Mouse (Mus musculus) adrenal gland, adult (tissue): ENCODE measurements around the gene Baiap2l1.

Experiments used
- DNase-seq, 2 experiments: peaks; one replicate each; pipeline ENCODE4 v3.0.0; 2022 to 2023; ENCODE audit warnings: low spot score in 1 of 2; ENCODE audit not compliant: inconsistent age in 2 of 2

Gene Baiap2l1

DNA sequence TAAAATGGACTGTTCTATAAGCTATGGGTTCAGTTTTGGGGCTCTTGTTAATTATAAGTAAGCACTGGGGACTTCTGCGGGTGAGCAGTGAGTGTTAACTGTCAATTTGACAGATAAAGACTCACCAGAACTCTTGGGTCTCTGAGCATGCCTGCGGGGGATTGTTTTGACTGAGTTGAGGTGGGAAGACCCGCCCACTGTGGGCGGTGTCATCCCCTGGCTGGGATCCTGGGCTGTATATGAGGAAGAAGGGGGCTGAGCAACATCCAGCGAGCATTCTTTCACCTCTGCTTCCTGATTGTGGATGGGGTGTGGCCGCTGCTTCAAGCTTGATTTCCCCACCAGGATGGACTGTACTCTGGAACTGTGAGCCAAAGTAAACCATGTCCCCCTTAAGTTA, 123.7 kb downstream of the Baiap2l1 start:
- no peak for DNase-seq

DNA sequence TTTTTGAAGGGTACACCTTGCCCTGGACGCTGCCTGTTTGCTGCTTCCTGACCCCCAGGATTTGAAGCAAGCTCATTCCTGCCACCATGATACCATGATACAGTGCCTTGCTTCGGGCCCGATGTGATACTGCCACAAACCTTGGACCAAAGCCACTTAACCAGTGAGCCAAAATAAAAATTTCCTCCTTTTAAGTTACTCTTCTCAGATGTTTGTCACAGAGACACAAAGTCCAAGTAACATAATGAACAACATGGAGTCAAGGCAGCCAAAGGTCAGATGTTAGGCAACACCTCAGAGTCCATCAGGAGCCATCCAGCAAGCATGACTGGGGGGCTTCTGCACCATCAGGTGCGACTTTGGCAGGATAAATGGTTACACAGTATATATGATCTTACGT, 125.4 kb downstream of the Baiap2l1 start:
- no peak for DNase-seq

DNA sequence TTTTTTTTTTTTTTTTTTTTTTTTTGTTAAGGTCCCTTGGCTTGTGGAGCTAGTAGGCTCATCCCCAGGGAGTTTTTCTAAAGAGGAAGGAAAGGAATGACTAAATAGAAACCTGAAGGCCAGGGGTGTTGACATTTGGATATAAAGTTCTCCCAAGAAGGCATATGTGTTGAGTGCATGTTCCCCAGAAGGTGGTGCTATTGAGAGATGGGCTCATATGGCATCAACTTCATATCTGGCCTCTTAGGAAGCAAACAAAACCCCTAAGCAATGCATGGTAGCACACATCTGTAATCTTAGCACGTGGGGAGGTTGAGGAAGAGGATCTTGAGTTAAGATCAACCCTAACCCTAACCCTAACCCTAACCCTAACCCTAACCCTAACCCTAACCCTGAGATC, 126.5 kb downstream of the Baiap2l1 start:
- DNase-seq = peak in 1 of 2 experiments; percentile 61

DNA sequence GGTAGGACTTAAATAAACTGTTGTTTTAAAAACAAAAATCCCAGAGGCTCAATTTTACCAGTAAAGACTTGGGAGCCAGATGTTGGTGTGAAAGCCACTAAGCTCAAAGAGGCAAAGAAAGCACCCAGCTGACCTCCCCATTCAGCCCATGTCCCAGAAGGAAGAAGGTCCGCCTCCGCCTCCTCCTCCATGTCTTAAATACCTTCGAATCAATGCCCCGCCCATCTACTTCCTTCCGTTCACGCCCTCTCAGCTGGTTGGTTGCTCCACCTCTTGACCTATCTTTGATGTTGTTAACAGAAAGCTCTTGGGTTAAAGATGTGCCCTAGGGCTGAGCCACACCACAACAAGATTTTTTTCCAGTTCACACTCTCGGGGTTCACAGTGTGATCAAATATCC, 127.7 kb downstream of the Baiap2l1 start:
- DNase-seq = no peak

DNA sequence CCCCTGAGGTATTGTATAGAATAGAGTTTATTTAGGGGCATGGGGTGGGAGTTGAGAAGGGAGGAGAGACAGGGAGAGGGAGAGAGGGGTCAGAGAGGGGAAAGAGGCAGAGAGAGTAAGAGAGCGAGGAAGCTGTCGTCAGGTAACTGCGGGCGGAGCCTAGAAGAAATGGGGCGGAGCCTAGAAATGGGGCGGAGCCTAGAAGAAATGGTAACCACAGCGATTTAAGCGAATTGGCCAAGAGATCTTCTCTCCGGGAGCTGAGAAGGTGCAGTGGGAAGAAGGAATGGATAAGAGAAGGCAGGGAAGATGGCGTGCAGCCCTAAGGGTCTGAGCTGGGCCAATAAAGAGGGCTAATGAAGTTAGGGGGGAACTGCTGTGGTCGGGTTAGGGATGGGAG, 131.7 kb downstream of the Baiap2l1 start:
- no peak for DNase-seq

DNA sequence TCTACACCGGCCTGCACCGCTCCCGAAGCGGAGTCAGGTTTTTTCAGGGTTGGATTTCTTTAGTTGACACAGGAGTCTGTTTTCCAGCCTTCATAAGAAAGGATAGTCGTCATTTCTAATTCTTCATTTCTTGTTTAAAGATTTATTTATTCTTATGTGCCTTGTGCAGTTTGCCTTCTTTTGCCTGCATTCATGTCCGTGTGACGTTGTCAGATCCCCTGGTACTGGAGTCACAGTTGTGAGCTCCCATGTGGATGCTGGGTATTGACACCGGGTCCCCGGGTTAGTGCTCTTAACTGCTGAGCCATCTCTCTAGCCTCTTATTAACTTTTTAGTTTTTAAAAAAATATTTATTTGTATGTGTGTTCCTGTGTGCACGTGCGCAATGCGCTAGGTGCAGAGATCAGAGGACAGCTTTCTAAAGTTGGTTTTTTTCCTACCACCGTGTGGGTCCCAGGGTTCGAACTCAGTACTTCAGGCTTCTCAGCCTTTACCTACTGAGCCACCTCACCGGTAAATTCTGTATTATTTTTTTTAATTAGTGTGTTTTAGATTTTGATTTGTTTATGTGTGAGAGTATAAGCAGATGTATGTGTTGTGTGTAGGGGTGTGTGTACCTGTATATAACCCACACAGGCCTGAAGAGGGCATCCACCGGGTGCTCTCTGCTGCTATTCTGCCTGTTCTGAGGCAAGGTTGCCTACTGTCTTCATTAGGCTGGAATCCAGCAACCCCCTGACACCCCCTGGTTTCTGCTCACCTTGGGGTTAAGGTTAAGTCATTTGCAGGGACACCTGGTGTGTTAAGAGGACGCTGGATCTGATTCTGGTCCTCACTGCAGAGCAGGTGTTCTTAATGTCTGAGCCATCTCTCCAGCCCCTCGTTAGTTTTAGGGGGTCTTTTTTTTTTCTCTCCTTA, 133.8 kb downstream of the Baiap2l1 start:
- DNase-seq = no peak

DNA sequence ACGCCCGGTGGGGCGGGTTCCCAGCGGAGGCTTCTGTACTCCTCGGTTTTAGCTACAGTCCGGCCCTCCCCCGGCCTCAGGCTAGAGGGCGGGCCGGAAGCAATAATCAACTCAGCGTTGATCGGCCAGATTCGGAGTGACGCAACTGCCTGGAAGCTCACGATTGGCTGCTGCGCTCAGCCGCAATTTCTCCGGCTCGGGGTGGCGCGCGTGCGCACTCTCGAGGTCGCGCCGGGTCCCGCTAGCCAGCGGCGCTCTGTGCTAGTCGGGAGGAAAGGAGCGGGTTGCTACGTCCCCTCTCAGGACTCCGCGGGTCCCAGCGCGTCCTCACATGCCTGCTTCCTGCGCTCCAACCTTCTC, 134.4 kb downstream of the Baiap2l1 start, which contains the start of gene Tecpr1:
Gene Tecpr1, minus strand, starts transcription at position 113 of the 360 bp plus-strand sequence.
- peak; percentile 97 to 98 for DNase-seq

DNA sequence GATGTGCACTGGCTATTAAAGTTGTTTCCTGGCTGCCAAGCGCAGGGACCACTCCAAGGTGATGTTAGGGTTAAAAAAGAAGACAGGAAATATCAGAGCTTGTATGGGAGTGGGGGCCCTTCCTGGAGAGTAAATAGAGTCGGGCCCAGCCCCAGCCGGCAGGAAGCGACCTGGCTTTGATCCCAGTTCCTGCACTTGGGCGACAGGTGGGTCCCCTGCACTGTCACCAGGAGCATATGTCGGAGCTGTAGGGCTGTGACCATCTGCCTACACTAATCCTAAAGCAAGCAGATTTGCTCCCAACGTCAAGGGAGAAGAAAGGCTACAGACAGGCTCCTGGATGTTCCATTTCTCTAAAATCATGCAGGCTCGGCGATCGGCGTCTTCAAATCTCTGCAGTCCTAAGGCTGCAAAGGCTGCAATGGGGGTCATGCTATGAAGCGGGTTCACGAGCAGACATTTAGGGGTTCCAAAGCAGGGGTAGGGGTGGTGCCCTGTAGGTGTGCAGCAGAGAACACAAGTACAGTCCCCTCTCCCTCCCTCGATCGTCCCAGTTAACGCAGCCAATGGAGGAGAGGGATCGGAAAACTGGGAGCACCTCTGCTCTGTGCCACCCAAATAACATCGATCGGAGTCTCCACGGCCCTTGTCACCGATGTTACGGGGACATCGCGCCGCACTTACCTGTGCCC, 135.0 kb downstream of the Baiap2l1 start:
- peak; percentile 59 to 85 for DNase-seq

DNA sequence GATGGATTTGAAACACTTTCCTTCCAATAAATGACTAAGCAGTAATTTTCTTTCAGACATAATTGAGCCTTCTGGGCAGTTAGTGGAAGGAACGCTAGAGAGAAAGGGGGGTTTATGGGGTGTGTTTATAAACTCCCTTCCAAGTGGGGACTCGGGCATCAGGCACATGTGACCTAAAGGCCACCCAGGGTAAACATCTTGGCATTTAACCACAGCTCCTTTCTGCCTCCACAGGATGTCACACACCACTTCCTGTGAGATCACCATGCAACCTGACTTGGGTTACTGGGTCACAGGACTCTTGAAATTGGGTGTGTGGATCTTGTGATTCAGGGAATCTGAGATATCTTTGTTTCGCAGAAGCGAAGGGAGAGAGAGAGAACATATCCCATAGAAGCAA, 136.6 kb downstream of the Baiap2l1 start:
- peak; percentile 53 to 88 for DNase-seq

DNA sequence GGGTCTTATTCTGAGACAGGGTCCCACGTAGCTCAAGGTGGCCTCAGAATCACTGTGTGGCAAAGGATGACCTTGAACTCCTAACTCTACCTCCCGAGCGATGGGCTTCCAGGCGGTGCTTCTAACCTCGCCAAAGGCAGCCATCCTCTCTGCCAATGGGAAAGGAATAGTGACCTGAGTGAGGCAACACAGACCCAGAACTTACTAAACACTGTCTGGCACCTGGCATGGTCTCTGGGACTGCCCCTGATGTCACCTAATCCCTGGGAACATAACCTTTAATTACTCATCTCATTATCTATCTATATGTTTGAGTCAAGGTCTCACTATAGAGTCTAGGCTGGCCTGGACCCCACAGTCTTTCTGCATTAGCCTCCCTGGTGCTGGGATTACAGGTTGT, 138.0 kb downstream of the Baiap2l1 start:
- DNase-seq = peak in 1 of 2 experiments; percentile 61

DNA sequence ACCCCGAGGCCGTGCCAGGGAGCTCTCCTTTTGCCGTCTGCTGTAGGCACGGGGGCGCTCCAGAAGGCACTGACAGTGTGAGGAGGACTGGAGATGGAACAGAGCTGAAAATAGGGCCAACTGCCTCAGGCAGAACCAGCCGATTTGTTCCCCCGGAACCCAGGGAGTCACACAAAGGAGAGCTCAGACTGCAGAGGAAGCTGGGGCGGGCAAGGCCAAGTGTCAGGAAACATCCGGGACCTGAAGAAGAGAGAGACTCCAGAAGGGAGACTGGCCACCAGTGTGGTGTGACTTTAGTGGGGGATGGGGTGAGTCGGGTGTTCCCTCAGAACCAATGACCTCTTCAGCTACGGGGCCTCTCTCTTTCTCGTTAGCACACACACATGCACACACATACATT, 138.6 kb downstream of the Baiap2l1 start:
- peak in 1 of 2 experiments; percentile 60 for DNase-seq

DNA sequence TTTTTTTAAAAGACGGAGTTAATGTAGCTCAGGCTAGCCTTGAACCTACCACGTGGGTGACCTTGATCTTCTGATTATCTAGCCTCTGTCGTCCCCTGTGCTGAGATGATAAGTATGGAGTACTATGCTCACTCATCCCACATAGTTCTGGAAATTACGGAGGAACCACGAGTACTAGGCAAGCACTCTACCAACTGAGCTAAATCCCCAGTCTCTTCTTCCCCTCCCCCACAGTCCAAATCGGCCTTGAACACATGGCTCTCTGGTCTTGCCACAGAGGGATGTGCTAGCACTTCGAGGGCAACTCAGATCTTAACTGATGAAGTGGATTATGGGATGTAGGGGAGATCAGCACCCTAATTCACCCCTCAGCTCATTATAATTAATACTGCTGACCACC, 139.9 kb downstream of the Baiap2l1 start:
- DNase-seq = peak; percentile 60 to 74

DNA sequence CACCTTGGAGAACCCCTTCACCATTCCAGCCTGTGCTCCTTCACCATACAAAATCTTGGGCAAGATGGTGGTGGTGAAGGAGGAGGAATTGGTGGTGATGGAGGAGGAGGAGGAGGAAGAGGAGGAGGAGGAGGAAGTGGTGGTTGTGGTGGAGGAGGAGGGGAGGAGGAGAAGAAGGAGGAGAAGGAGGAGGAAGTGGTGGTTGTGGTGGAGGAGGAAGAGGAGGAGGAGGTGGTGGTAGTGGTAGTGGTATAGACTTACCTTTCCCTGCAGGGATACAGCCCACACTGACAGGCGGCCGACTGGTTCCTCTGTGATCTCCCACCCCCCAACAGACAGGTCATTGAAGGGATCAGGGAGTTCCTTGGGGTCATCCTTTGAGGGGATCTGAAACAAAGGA, 141.9 kb downstream of the Baiap2l1 start:
- no peak for DNase-seq
